Mouse (Mus musculus) left cerebral cortex, adult 2 months (tissue): ENCODE data around the gene Rhox1. TPM values are rescaled to one million over a fixed set of nuclear protein-coding genes. Genes with fewer than 3 reads are reported as not detected.
"Not testable (repeated sequence)": the region's sequence is repeated elsewhere in the genome, so short reads cannot be mapped to it uniquely, and the experiment has no call there.

Source experiments
- DNase-seq, 2 experiments: peaks; one replicate each; pipeline ENCODE4 v3.0.0; 2021 to 2022; ENCODE audit warnings: low spot score in 2 of 2, mixed read lengths in 1 of 2; ENCODE audit errors: extremely low spot score in 1 of 2
- H3K27ac ChIP-seq: fragments of 200-600 bp; 2 replicates; pipeline ENCODE4 v1.8.1; 2022
- H3K4me3 ChIP-seq: fragments of 200-600 bp; 2 replicates; pipeline ENCODE4 v1.8.1; 2022
- CTCF ChIP-seq: fragments of 200-600 bp; IDR thresholded peaks from 2 replicates; pipeline ENCODE4 v1.8.1; 2022; ENCODE audit warnings: antibody characterized with exemption, mild to moderate bottlenecking, moderate library complexity
- intact Hi-C: fragments of 180-260 bp; cut with DNase I; formaldehyde crosslinking; loops from one replicate; pipeline ENCODE4 v1.15.1; 2025
- long read RNA-seq, 2 experiments: library from polyadenylated mRNA; stranded (forward); transcript quantifications; one replicate each; pipeline ENCODE4 v2.0.0; 2021; ENCODE audit warnings: borderline mapping rate in 2 of 2
- total RNA-seq, 2 experiments: library from RNA; stranded (reverse); gene quantifications; 2 replicates each; pipeline ENCODE4 v1.2.3; 2021

Rhox1 gene
- total RNA-seq: not detected
- long read RNA-seq, experiment 1: 0 reads
- long read RNA-seq, experiment 2: 0 reads

- intact Hi-C loops, DNase-seq, H3K4me3 ChIP-seq: not testable (repeated sequence)
Measured at GRCm38 (mm10) chrX:37222158-37222557, at the start of gene Rhox1. TSS of gene Rhox1 (minus strand) at chrX:37222258.

GRCm38 (mm10) chrX:37265038-37265437, 43.0 kb upstream of the Rhox1 start, which contains the start of gene Rhox4a:
TSS of gene Rhox4a (plus strand) at chrX:37265338.
- H3K4me3 ChIP-seq, DNase-seq, intact Hi-C loops, H3K27ac ChIP-seq: not testable (repeated sequence)

More at GRCm38 (mm10) chrX:37222158-37222557, at the start of gene Rhox1:
- H3K27ac ChIP-seq: not testable (repeated sequence)

- H3K4me3 ChIP-seq, DNase-seq, intact Hi-C loops, H3K27ac ChIP-seq: not testable (repeated sequence)
Measured at GRCm38 (mm10) chrX:37249619-37250018, 27.6 kb upstream of the Rhox1 start, which contains the start of gene Rhox3a. TSS of gene Rhox3a (plus strand) at chrX:37249919.

GRCm38 (mm10) chrX:37244676-37245075, 22.6 kb upstream of the Rhox1 start, which contains the start of gene Rhox2a:
TSS of gene Rhox2a (plus strand) at chrX:37244976.
- H3K4me3 ChIP-seq, DNase-seq, H3K27ac ChIP-seq, intact Hi-C loops: not testable (repeated sequence)

- no peak within 1 kb of the TSS for H3K4me3 ChIP-seq
- H3K27ac ChIP-seq: no peak within 1 kb of the TSS
- intact Hi-C loops: no loop called here
- no peak for TF ChIP-seq CTCF
- no peak for DNase-seq
Measured at GRCm38 (mm10) chrX:37210941-37211340, 11.1 kb downstream of the Rhox1 start, which contains the start of gene Gm9. TSS of gene Gm9 (minus strand) at chrX:37211041.

DNA sequence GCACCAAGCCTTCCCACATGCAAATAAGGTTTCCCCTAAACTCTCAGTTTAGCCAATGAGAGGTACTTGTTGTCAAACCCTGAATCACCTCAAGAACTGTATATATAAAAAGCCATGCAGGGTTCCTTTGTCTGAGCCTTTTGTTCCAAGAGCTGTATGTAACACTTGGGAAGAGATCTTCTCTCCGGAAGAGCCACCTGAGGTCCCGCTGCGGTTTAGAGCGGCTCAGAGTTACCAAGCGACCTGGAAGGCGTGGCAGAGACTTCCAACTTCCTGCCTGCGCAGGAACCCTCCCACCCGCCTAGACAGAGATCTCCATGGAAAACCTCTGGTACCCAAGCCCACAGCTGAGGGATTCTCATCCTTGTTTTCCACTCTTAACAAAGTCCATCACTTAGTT, 23.4 kb downstream of the Rhox1 start:
- intact Hi-C loops: no loop called here
- TF ChIP-seq CTCF: no peak
- no peak for DNase-seq
- Histone ChIP-seq H3K27ac (no peak overlapping the region), H3K4me3 (no peak overlapping the region)

DNA sequence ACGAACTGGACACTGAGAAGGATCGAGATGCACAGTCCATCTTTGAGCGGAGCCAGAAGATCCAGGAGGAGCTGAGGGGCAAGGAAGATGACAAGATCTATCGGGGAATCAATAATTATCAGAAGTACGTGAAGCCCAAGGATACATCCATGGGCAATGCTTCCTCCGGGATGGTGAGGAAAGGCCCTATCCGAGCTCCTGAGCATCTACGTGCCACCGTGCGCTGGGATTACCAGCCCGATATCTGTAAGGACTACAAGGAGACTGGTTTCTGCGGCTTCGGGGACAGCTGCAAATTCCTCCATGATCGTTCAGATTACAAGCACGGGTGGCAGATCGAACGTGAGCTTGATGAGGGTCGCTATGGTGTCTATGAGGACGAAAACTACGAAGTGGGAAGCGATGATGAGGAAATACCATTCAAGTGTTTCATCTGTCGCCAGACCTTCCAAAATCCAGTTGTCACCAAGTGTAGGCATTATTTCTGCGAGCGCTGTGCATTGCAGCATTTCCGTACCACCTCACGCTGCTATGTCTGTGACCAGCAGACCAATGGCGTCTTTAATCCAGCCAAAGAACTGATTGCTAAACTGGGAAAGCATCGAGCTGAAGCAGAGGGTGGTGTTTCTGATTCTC, 30.2 kb downstream of the Rhox1 start:
- Histone ChIP-seq H3K27ac (peak overlapping the region; percentile 71), H3K4me3 (peak overlapping the region; percentile 58)
- DNase-seq: peak; percentile 10 to 16
- intact Hi-C loops: no loop called here
- no peak for TF ChIP-seq CTCF

GRCm38 (mm10) chrX:37191105-37191743, 30.8 kb downstream of the Rhox1 start, which contains the start of the genes Ndufa1 and Rnf113a1:
TSS of gene Ndufa1 (minus strand) at chrX:37191163.
TSS of gene Rnf113a1 (plus strand) at chrX:37191245.
- Histone ChIP-seq H3K27ac (peak within 1 kb of the TSS; percentile 71), H3K4me3 (peak within 1 kb of the TSS; percentile 58)
- peak; percentile 84 to 85 for DNase-seq
- TF ChIP-seq CTCF: no peak
- intact Hi-C loops: no loop called here

- intact Hi-C loops: no loop called here
- H3K4me3 ChIP-seq: peak overlapping the region; percentile 58
- DNase-seq: no peak
- peak overlapping the region; percentile 71 for H3K27ac ChIP-seq
- no peak for TF ChIP-seq CTCF
Measured at GRCm38 (mm10) chrX:37190755-37191104, 31.3 kb downstream of the Rhox1 start.

GRCm38 (mm10) chrX:37184401-37184800, 37.7 kb downstream of the Rhox1 start:
- intact Hi-C loops, H3K4me3 ChIP-seq, H3K27ac ChIP-seq, DNase-seq: not testable (repeated sequence)

GRCm38 (mm10) chrX:37168742-37169141, 53.3 kb downstream of the Rhox1 start, which contains the start of gene Akap14:
TSS of gene Akap14 (minus strand) at chrX:37168842.
- Histone ChIP-seq H3K4me3 (no peak within 1 kb of the TSS), H3K27ac (no peak within 1 kb of the TSS)
- no peak for TF ChIP-seq CTCF
- DNase-seq: no peak
- intact Hi-C loops: no loop called here

DNA sequence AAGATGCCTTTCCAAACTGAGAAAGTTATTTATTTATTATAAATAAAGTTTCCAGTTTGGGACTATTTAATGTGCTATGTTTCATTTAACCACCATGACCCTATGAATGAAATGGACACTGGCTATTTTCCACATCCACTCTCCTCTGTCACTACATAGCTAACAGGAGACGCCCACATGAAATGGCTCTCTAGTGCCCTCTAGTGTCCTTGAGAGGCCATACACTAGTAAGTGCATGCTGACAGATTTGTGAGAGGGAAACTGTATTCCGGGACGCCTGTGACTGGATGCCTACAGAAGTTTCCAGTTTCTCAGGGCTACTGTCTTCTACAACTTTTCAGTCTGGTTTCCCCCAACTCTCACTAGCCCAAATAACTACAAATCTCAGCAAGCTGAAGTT, 55.0 kb downstream of the Rhox1 start:
- no peak overlapping the region for H3K27ac ChIP-seq

More for the DNA sequence above, 55.0 kb downstream of the Rhox1 start:
- TF ChIP-seq CTCF: peak; percentile 65
- DNase-seq: no peak
- intact Hi-C loops: no loop called here
- H3K4me3 ChIP-seq: no peak overlapping the region

Other genes with a start within 250 kb of the Rhox1 start
- gene Sept6, start 230.5 kb downstream of the Rhox1 start, total RNA-seq: 10 to 100 TPM; 56.9 to 59.2 TPM
- not detected for gene Sowahd, start 173.4 kb downstream of the Rhox1 start, total RNA-seq
- gene Rpl39, start 136.9 kb downstream of the Rhox1 start, total RNA-seq: 100 to 1,000 TPM; 244 to 245 TPM
- 10 to 100 TPM; 16.8 to 16.9 TPM for gene Upf3b, start 111.9 kb downstream of the Rhox1 start, total RNA-seq
- 10 to 100 TPM; 13.4 to 13.9 TPM for gene Nkap, start 95.5 kb downstream of the Rhox1 start, total RNA-seq
- not detected for gene Akap14, start 53.4 kb downstream of the Rhox1 start, total RNA-seq
- gene Ndufa1, start 31.1 kb downstream of the Rhox1 start, total RNA-seq: 100 to 1,000 TPM; 177 to 201 TPM
- 1 to 10 TPM; 7.3 to 7.6 TPM for gene Rnf113a1, start 31.0 kb downstream of the Rhox1 start, total RNA-seq
- gene Gm9, start 11.2 kb downstream of the Rhox1 start, total RNA-seq: not detected
- gene Rhox2a, start 22.7 kb upstream of the Rhox1 start, total RNA-seq: not detected
- gene Rhox3a, start 27.7 kb upstream of the Rhox1 start, total RNA-seq: not detected
- not detected for gene Rhox4a, start 43.1 kb upstream of the Rhox1 start, total RNA-seq
- not detected for gene Rhox3a2, start 157.8 kb upstream of the Rhox1 start, total RNA-seq
- not detected for gene Rhox4a2, start 168.6 kb upstream of the Rhox1 start, total RNA-seq
- not detected for gene Rhox2b, start 189.8 kb upstream of the Rhox1 start, total RNA-seq
- not detected for gene Rhox4b, start 210.2 kb upstream of the Rhox1 start, total RNA-seq
- not detected for gene Rhox2c, start 231.4 kb upstream of the Rhox1 start, total RNA-seq
- not detected for gene Rhox3c, start 236.3 kb upstream of the Rhox1 start, total RNA-seq